Mouse (Mus musculus): Measurements from ENCODE around the gene Olfr691. TPM values are rescaled to one million over a fixed set of nuclear protein-coding genes. Genes with fewer than 3 reads are reported as not detected.

The Olfr691 gene
- total and polyA plus RNA-seq, 2 experiments from 2014 or later, result 0.15 to 0.52 TPM

GRCm38 (mm10) chr7:105342752-105343151 is 682 bp upstream of the Olfr691 start:
- H3K4me1 ChIP-seq (ENCODE audit: insufficient read depth, low read length), result no peaks in the 10 kb centered on the region
- TF ChIP-seq CTCF (IDR thresholded peaks at IDR 0.05; ENCODE audit: low read depth), result no peak
- H3K9ac ChIP-seq (replicated peaks; ENCODE audit: low read length), result no peak overlapping the region
- no peak overlapping the region for H3K27ac ChIP-seq
- H3K27me3 ChIP-seq (ENCODE audit: insufficient read depth, low read length), result no peaks in the 10 kb centered on the region
- ATAC-seq (no peak), DNase-seq (ENCODE audit: low spot score) (no peak)
- H3K9me3 ChIP-seq (ENCODE audit: low read length), result no peaks in the 10 kb centered on the region
- H3K4me2 ChIP-seq (ENCODE audit: low read depth, low read length), result no peak overlapping the region
- WGBS, result 71% methylated on average over 2 of the region's 2 CpGs
- H3K36me3 ChIP-seq (ENCODE audit: insufficient read depth, low read length), result no peaks in the 10 kb centered on the region
- H3K4me3 ChIP-seq (ENCODE audit: low read length), result no peak overlapping the region

- Histone ChIP-seq H3K36me3 (ENCODE audit: insufficient read depth, low read length) (no peaks in the 10 kb centered on the region), H3K4me2 (ENCODE audit: low read depth, low read length) (no peak within 1 kb of the TSS), H3K9ac (replicated peaks; ENCODE audit: low read length) (no peak within 1 kb of the TSS), H3K9me3 (ENCODE audit: low read length) (no peaks in the 10 kb centered on the region), H3K4me1 (ENCODE audit: insufficient read depth, low read length) (no peaks in the 10 kb centered on the region), H3K27ac (no peak within 1 kb of the TSS), H3K27me3 (ENCODE audit: insufficient read depth, low read length) (no peaks in the 10 kb centered on the region), H3K4me3 (ENCODE audit: low read length) (no peak within 1 kb of the TSS)
- no peak for TF ChIP-seq CTCF (IDR thresholded peaks at IDR 0.05; ENCODE audit: low read depth)
- no peak for ATAC-seq
- no peak for DNase-seq (ENCODE audit: low spot score)
- 90% methylated on average over 1 of the region's 1 CpGs for WGBS
These were observed 8.1 kb downstream of the Olfr691 start, which contains the start of gene Olfr690 for GRCm38 (mm10) chr7:105334004-105334403. Gene Olfr690 (minus strand): TSS chr7:105334104.

GRCm38 (mm10) chr7:105325302-105325701 is 16.8 kb downstream of the Olfr691 start:
- H3K9ac ChIP-seq (replicated peaks; ENCODE audit: low read length), result no peak overlapping the region
- H3K4me1 ChIP-seq (ENCODE audit: insufficient read depth, low read length), result no peaks in the 10 kb centered on the region
- no peaks in the 10 kb centered on the region for H3K36me3 ChIP-seq (ENCODE audit: insufficient read depth, low read length)
- H3K4me3 ChIP-seq (ENCODE audit: low read length), result no peak overlapping the region
- no peak for ATAC-seq
- TF ChIP-seq CTCF (IDR thresholded peaks at IDR 0.05; ENCODE audit: low read depth), result no peak
- no peak for DNase-seq (ENCODE audit: low spot score)
- 79% methylated on average over 2 of the region's 2 CpGs for WGBS
- H3K4me2 ChIP-seq (ENCODE audit: low read depth, low read length), result no peak overlapping the region
- no peak overlapping the region for H3K27ac ChIP-seq
- no peaks in the 10 kb centered on the region for H3K9me3 ChIP-seq (ENCODE audit: low read length)
- H3K27me3 ChIP-seq (ENCODE audit: insufficient read depth, low read length), result no peaks in the 10 kb centered on the region

- no peaks in the 10 kb centered on the region for H3K9me3 ChIP-seq (ENCODE audit: low read length)
- no peak for TF ChIP-seq CTCF (IDR thresholded peaks at IDR 0.05; ENCODE audit: low read depth)
- DNase-seq (ENCODE audit: low spot score), result no peak
These were observed 31.2 kb downstream of the Olfr691 start, which contains the start of gene Olfr689 for GRCm38 (mm10) chr7:105310865-105311264. Gene Olfr689 (plus strand): TSS chr7:105311165.

GRCm38 (mm10) chr7:105290051-105290450 is 52.0 kb downstream of the Olfr691 start:
- ATAC-seq (no peak), DNase-seq (ENCODE audit: low spot score) (no peak)
- H3K4me3 ChIP-seq (ENCODE audit: low read length), result no peak overlapping the region
- no peak overlapping the region for H3K27ac ChIP-seq
- no peaks in the 10 kb centered on the region for H3K36me3 ChIP-seq (ENCODE audit: insufficient read depth, low read length)
- H3K4me2 ChIP-seq (ENCODE audit: low read depth, low read length), result no peak overlapping the region
- no peak for TF ChIP-seq CTCF (IDR thresholded peaks at IDR 0.05; ENCODE audit: low read depth)
- H3K9ac ChIP-seq (replicated peaks; ENCODE audit: low read length), result no peak overlapping the region
- H3K4me1 ChIP-seq (ENCODE audit: insufficient read depth, low read length), result no peaks in the 10 kb centered on the region
- H3K27me3 ChIP-seq (ENCODE audit: insufficient read depth, low read length), result no peaks in the 10 kb centered on the region
- no peaks in the 10 kb centered on the region for H3K9me3 ChIP-seq (ENCODE audit: low read length)

More at GRCm38 (mm10) chr7:105310865-105311264, 31.2 kb downstream of the Olfr691 start, which contains the start of gene Olfr689:
- no peak within 1 kb of the TSS for H3K27ac ChIP-seq
- 82% methylated on average over 1 of the region's 1 CpGs for WGBS
- no peak within 1 kb of the TSS for H3K4me3 ChIP-seq (ENCODE audit: low read length)
- H3K9ac ChIP-seq (replicated peaks; ENCODE audit: low read length), result no peak within 1 kb of the TSS
- H3K4me2 ChIP-seq (ENCODE audit: low read depth, low read length), result no peak within 1 kb of the TSS
- no peak for ATAC-seq
- no peaks in the 10 kb centered on the region for H3K4me1 ChIP-seq (ENCODE audit: insufficient read depth, low read length)
- H3K27me3 ChIP-seq (ENCODE audit: insufficient read depth, low read length), result no peaks in the 10 kb centered on the region
- no peaks in the 10 kb centered on the region for H3K36me3 ChIP-seq (ENCODE audit: insufficient read depth, low read length)

- TF ChIP-seq CTCF (IDR thresholded peaks at IDR 0.05; ENCODE audit: low read depth), result no peak
- no peaks in the 10 kb centered on the region for H3K27me3 ChIP-seq (ENCODE audit: insufficient read depth, low read length)
- WGBS, result 75% methylated on average over 6 of the region's 6 CpGs
- no peak within 1 kb of the TSS for H3K9ac ChIP-seq (replicated peaks; ENCODE audit: low read length)
- H3K27ac ChIP-seq, result no peak within 1 kb of the TSS
- ATAC-seq (no peak), DNase-seq (ENCODE audit: low spot score) (no peak)
- H3K4me1 ChIP-seq (ENCODE audit: insufficient read depth, low read length), result no peaks in the 10 kb centered on the region
- H3K4me2 ChIP-seq (ENCODE audit: low read depth, low read length), result no peak within 1 kb of the TSS
- H3K9me3 ChIP-seq (ENCODE audit: low read length), result no peaks in the 10 kb centered on the region
- no peaks in the 10 kb centered on the region for H3K36me3 ChIP-seq (ENCODE audit: insufficient read depth, low read length)
- H3K4me3 ChIP-seq (ENCODE audit: low read length), result no peak within 1 kb of the TSS
These were observed 54.3 kb downstream of the Olfr691 start, which contains the start of gene Olfr688 for GRCm38 (mm10) chr7:105287795-105288194. Gene Olfr688 (plus strand): TSS chr7:105288095.

Other genes with a start within 250 kb of the Olfr691 start
- not detected in 2 replicates for gene Olfr680-ps1, start 249.5 kb downstream of the Olfr691 start, total RNA-seq (2014; rRNA removed)
- not detected in 2 replicates for gene Olfr680-ps1, start 249.5 kb downstream of the Olfr691 start, polyA plus RNA-seq (2015; fragmentation: Nextera tagmentation; extraction: Ambion mirVana)
- gene Olfr681, start 225.4 kb downstream of the Olfr691 start, total RNA-seq (2014; rRNA removed), result not detected in 2 replicates
- not detected in 2 replicates for gene Olfr681, start 225.4 kb downstream of the Olfr691 start, polyA plus RNA-seq (2015; fragmentation: Nextera tagmentation; extraction: Ambion mirVana)
- gene Olfr683, start 195.3 kb downstream of the Olfr691 start, total RNA-seq (2014; rRNA removed), result not detected in 2 replicates
- gene Olfr683, start 195.3 kb downstream of the Olfr691 start, polyA plus RNA-seq (2015; fragmentation: Nextera tagmentation; extraction: Ambion mirVana), result not detected in 2 replicates
- gene Olfr684, start 178.6 kb downstream of the Olfr691 start, total RNA-seq (2014; rRNA removed), result not detected in 2 replicates
- gene Olfr684, start 178.6 kb downstream of the Olfr691 start, polyA plus RNA-seq (2015; fragmentation: Nextera tagmentation; extraction: Ambion mirVana), result not detected in 2 replicates
- 0.52 TPM in 1 of 2 replicates, not detected in the other for gene Olfr685, start 156.3 kb downstream of the Olfr691 start, total RNA-seq (2014; rRNA removed)
- gene Olfr685, start 156.3 kb downstream of the Olfr691 start, polyA plus RNA-seq (2015; fragmentation: Nextera tagmentation; extraction: Ambion mirVana), result not detected in 2 replicates
- 0.10 TPM in 1 of 2 replicates, not detected in the other for gene Olfr686, start 134.8 kb downstream of the Olfr691 start, total RNA-seq (2014; rRNA removed)
- not detected in 2 replicates for gene Olfr686, start 134.8 kb downstream of the Olfr691 start, polyA plus RNA-seq (2015; fragmentation: Nextera tagmentation; extraction: Ambion mirVana)
- gene Olfr688, start 54.2 kb downstream of the Olfr691 start, total RNA-seq (2014; rRNA removed), result not detected in 2 replicates
- gene Olfr688, start 54.2 kb downstream of the Olfr691 start, polyA plus RNA-seq (2015; fragmentation: Nextera tagmentation; extraction: Ambion mirVana), result not detected in 2 replicates
- not detected in 2 replicates for gene Olfr689, start 31.1 kb downstream of the Olfr691 start, total RNA-seq (2014; rRNA removed)
- 0.05 and 0.16 TPM in 2 replicates for gene Olfr689, start 31.1 kb downstream of the Olfr691 start, polyA plus RNA-seq (2015; fragmentation: Nextera tagmentation; extraction: Ambion mirVana)
- gene Olfr690, start 8.2 kb downstream of the Olfr691 start, total RNA-seq (2014; rRNA removed), result 0.14 and 0.99 TPM in 2 replicates
- not detected in 2 replicates for gene Olfr690, start 8.2 kb downstream of the Olfr691 start, polyA plus RNA-seq (2015; fragmentation: Nextera tagmentation; extraction: Ambion mirVana)
- gene Olfr692, start 26.0 kb upstream of the Olfr691 start, total RNA-seq (2014; rRNA removed), result not detected in 2 replicates
- not detected in 2 replicates for gene Olfr692, start 26.0 kb upstream of the Olfr691 start, polyA plus RNA-seq (2015; fragmentation: Nextera tagmentation; extraction: Ambion mirVana)
- not detected in 2 replicates for gene Gm5901, start 32.8 kb upstream of the Olfr691 start, total RNA-seq (2014; rRNA removed)
- gene Gm5901, start 32.8 kb upstream of the Olfr691 start, polyA plus RNA-seq (2015; fragmentation: Nextera tagmentation; extraction: Ambion mirVana), result 0.44 TPM in 1 of 2 replicates, not detected in the other
- gene Fam160a2, start 57.8 kb upstream of the Olfr691 start, total RNA-seq (2014; rRNA removed), result 48.0 and 48.8 TPM in 2 replicates
- 30.7 and 33.4 TPM in 2 replicates for gene Fam160a2, start 57.8 kb upstream of the Olfr691 start, polyA plus RNA-seq (2015; fragmentation: Nextera tagmentation; extraction: Ambion mirVana)
- 0.21 TPM in 1 of 2 replicates, not detected in the other for gene Cnga4, start 62.3 kb upstream of the Olfr691 start, total RNA-seq (2014; rRNA removed)
- gene Cnga4, start 62.3 kb upstream of the Olfr691 start, polyA plus RNA-seq (2015; fragmentation: Nextera tagmentation; extraction: Ambion mirVana), result 0.08 and 0.14 TPM in 2 replicates
- 10.7 and 14.2 TPM in 2 replicates for gene Cckbr, start 83.5 kb upstream of the Olfr691 start, total RNA-seq (2014; rRNA removed)
- gene Cckbr, start 83.5 kb upstream of the Olfr691 start, polyA plus RNA-seq (2015; fragmentation: Nextera tagmentation; extraction: Ambion mirVana), result 5.3 TPM in 2 replicates
- gene Cavin3, start 140.0 kb upstream of the Olfr691 start, total RNA-seq (2014; rRNA removed), result 32.8 and 49.5 TPM in 2 replicates
- 47.3 and 52.7 TPM in 2 replicates for gene Cavin3, start 140.0 kb upstream of the Olfr691 start, polyA plus RNA-seq (2015; fragmentation: Nextera tagmentation; extraction: Ambion mirVana)
- gene Smpd1, start 212.1 kb upstream of the Olfr691 start, total RNA-seq (2014; rRNA removed), result 177 and 178 TPM in 2 replicates
- gene Smpd1, start 212.1 kb upstream of the Olfr691 start, polyA plus RNA-seq (2015; fragmentation: Nextera tagmentation; extraction: Ambion mirVana), result 103 and 108 TPM in 2 replicates
- gene Apbb1, start 239.4 kb upstream of the Olfr691 start, total RNA-seq (2014; rRNA removed), result 512 and 570 TPM in 2 replicates
- 306 and 307 TPM in 2 replicates for gene Apbb1, start 239.4 kb upstream of the Olfr691 start, polyA plus RNA-seq (2015; fragmentation: Nextera tagmentation; extraction: Ambion mirVana)

All from hindbrain, postnatal 0 days (tissue).